Mouse (Mus musculus) B cell, adult 2 months (primary cell): ENCODE data around the gene Stab1.
A peak's percentile ranks its signal among the peaks of the same experiment; 100 is the strongest.

Experiments used
- DNase-seq, 2 experiments: peaks; one replicate each; pipeline ENCODE4 v3.0.0; 2022

Gene Stab1

DNA sequence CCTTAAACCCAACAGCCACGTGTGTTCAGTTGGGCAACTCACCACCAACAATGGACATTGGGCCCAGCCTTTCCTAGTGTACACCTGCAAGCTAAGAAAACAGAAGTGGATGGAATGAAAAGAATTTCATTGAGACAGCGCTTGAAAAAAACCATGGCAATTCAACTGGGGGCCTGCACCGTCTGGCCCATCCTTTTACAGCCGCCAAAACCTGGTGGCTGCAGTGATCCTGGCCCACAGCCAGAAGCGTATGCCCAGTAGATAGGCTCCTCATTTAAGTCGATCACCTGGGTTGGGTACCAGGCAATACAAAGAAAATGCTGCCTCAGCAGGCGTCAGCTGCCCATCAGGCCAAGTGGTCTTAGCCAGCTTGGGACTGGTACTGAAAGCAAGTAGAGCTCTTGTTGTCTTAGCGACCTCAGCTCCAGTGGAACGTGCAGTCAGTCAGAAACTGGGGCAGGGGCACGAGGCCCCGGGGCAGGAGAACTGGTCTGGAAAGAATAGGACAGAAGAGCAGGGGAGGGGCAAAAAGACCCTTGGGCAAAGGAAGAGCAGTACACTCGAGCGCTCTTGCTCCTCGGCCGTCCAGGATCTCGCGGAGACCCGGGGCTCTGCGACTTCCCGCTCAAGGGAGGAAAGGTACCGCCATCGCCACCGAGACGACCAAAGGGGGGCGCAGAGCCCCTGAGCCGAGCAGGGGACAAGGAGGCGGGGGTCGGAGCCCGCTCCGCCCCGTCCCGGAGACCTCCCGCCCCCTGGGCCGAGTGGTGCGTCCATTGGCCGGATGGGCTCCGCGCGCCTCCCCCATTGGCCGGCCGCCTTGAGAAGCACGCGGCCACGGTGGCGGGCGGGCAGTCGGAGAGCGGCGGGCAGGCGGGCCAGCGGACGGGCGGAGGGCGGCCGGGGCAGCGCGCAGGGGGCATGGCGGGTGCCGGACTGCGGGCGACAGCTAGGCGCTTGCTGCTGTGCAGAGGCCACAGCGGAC is 37.9 kb downstream of the Stab1 start, which contains the start of gene Nt5dc2:
TSS of gene Nt5dc2 (plus strand) at position 818 of the 985 bp plus-strand sequence.
- DNase-seq: peak; percentile 76 to 80

DNA sequence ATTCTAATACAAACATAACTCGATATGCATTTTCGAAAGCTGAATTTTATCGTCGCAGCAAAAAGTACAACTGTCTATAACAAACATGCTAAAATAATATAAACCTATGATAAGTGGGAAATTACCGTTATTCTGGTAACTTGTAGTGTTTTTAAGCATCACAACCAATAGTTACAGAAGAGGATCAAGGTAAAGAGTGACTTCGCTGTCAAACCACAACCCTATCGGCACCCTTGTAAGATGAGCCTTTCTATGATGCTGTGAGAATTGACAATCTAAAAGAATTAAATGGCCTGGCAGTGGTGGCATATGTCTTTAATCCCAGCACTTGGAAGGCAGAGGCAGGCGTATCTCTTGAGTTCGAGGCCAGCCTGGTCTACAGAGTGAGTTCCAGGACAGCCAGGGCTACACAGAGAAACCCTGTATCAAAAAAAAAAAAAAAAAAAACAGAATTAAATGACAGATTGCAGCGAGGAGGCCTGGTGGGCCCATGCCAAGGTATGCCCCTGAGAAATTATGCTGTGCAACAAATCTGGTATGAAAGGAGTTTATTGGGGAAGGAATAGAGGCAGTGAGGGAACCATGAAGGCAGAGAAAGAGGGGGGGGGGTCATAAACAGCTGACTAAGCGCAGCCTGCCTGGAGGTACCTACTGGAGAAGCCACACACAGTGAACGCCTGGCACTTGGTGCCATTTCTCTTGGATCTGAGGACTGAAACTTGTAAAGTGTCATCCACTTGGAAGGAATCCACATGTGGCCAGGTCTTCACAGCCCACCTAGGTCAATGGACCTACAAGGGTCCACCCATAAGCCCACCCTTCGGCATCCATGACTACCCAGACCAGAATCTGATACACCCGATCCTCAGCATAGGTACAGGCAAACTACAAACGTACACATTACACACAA is 38.9 kb downstream of the Stab1 start:
- no peak for DNase-seq

DNA sequence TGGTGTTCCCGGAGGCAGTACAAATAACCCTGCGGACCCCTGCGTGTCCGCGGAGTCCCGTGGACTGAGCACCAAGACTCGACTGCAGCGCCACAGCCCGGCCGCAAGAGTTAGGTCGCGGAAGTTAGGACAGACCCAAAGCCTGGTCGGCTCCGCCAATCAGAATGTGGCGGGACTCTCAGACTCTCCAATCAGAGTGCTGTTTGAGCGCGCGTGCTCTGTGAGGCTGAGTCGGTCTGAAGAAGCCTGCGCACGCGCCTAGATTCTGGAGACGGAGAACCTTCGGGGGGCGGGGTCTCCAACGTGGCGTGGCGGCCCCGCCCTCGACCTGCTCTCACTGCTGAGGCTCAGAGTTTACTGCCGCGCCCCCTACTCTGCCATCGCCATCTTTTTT is 39.6 kb downstream of the Stab1 start, which contains the start of gene Smim4:
TSS of gene Smim4 (minus strand) at position 131 of the 394 bp plus-strand sequence.
- peak; percentile 96 to 97 for DNase-seq

DNA sequence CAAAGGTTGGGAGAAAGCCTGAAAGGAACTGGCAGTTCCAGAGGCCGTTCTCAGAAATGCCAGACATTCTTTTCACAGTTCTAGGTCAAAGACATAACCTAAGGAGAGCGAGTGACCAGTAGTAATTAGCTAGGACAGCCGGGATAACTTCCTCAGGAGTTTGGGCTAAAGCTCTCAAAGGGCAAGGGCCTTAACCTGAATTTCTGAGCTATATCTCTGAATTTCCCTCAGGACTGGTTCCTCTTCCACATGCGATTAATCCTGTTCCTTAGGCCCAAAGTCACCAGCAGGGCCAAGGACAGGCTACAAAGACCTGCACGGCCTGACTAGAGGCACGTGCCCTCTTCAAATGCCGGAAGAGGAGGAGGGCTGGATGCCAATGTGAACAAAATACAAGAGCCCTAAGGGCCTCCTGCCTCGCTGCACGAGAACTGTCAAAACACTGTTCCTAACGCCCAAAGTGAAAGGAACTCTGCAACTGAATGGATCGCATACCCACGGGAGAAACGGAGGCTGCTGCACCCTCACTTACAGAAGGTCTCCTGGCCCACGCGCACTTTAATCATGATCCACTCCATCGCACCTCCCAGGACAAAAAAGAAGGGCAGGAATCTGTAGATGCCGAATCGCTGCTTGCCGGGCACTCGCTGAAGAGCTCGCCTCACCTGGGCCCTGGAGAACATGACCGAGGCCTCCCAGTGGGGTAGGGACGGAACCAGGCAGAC is 40.2 kb downstream of the Stab1 start:
- peak in 1 of 2 experiments; percentile 55 for DNase-seq

DNA sequence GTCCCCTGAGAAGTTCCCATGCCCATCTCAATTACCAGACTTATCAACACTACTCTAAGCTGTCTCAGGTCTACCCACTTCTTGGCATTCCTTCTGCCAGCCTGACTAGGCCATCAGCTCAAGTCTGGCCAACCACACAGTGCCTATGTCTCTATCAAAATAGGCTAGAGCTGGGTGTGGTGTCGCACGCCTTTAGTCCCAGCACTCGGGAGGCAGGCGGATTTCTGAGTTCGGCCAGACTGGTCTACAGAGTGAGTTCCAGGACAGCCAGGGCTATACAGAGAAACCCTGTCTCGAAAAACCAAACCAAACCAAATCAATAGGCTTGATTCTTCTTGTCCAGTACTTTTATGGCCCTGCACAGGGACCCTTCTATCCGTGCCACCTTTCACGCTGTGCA is 41.6 kb downstream of the Stab1 start:
- no peak for DNase-seq

DNA sequence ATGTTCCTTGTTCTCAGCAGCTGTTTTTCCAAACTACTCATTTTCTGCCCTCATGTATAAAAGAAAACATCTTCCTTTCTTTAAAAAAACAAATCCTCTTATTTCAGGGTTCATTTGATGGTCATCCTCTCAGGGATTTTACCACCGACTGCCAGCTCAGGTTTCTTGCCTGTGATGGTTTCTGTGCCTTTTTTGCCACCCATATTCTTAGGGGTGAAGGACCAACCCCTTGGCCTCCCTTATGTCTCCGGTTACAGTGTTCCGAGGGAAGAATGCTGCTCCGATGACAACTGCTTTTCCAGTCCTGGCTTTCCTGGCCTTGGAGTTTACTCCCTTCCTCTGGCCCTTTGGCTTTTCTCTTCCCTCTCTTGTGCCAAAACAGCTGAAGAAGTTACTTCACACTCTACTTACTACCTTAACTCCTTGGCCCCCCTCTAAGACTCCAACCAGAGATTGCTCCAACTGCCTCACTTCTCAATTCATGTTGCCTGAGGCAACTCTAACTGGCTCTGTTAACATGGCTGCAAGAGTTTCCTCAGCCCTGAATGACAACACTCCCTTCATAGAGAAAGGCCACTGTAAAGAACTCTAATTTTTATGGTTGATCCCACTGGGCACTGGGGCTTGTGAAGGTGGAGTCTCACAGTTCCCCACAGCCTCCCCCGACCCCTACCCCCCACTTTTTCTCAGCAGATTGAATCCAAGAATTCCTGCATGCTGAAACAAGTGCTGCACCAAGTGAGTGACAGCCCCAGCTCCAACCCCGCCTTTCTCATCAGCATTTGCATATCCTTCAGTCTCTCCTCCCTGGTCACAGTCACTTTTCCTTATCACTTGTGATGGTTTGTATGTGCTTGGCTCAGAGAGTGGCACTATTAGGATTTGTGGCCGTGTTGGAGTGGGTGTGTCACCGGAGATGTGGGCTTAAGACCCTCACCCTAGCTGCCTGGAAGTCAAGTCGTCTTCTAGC is 43.0 kb downstream of the Stab1 start:
- DNase-seq: no peak

DNA sequence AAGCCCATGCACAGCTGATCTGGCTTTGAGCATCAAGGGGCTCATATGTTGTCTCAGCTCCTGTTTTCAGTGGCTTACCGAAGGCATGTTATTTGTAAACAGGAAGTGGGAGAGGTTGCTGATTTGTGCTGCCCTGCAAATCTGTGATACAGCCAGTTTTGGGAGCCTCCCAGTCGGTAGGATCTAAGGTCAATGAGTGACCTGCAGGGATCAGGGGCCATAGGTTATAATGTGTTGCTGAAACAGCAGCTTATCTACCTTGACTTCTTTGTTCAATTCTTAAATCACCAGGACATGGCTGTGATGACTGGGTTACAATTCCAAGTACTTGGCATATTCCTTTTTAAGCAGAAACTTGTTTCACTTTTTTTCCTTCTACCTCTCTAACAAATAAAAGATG is 52.9 kb downstream of the Stab1 start:
- no peak for DNase-seq

DNA sequence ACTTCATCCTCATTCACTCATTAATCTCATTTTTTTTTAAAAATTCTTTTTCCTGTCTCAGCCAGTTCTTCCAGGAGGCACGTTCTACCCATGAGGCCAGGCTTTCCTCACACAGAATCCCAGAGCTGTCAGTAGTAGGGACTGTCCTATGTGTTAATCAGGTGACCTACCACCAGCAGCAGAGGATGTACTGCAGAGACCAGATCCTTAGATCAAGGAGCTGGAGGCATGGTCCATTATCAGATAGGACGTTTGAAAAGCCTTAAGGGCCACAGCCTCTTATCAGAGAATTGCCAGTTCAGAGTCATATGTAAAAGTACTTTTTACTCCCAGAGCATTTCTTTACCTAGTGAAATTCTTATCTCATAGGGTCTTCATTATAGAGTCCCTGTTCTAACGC is 54.4 kb downstream of the Stab1 start:
- no peak for DNase-seq

DNA sequence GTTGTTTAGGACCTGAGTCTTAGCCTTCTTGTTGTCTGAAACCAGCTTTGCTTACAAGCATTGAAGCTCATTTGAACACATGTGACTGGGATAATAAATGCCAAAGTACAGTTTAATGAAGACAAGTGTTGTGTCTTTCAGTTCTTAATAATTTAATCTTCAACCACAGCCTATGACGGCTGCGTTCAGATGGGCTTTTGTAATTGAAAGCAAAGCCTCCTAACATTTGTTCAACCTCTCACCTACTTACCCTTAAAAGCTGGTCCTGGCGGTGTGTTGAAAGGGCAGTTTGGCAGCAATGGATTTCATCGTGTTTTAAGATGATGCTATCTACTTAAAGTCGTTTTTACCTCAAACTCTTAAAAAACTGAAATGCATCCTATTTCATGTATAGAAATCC is 56.3 kb downstream of the Stab1 start:
- DNase-seq: no peak

DNA sequence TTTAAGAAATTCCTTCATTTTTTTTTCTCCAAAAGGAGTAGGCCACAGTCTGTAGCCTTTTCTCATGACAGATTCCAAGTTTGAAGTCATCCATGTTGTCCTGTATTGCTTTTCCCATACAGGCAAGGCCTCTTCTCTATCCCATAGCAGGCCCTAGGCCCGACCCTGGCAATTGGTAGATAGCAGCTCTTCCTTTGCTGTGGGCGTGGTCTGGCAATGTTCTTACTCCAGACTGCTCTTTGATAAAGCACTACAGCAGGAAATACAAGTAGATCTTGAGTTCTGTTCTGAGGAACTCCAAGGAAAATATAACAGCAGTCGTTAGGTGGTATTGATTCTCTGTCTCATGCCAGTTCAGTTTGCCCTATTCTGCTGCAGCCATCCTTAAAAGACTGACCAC is 57.8 kb downstream of the Stab1 start:
- no peak for DNase-seq

DNA sequence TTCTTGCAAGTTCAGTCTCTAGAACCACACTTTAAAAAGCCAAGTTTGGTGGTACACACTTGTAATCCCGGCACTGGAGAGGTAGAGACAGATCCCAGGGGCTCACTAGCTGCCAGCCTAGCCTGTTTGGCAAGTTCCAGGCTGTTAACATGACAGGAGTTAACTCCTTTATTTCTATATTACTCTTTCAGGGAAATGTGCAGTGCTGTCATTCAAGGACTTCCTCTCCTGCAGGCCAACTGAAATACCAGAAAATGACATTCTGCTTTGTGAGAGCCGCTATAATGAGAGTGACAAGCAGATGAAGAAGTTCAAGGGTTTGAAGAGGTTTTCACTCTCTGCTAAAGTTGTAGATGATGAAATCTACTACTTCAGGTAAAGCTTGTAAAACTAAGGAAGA is 63.3 kb downstream of the Stab1 start:
- DNase-seq: no peak

DNA sequence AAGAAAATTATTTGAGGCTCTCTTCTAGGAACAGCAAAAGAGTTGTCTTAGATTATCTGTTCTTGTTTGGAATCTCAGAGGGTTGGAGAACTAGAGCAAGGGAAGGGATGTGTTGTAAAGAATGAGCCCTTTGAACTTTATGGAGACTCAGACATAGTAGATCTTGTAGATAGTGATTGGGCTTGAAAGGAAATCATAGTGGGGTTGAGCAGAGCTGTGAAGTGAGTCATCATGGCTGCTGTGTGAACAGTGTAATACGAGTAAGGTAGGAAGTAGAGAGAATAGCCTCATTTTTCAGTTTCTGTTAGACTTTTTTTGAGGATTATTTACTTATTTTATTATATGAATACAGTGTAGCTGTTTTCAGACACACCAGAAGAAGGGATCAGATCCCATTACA is 78.5 kb downstream of the Stab1 start:
- no peak for DNase-seq
